Mouse (Mus musculus): ENCODE data around the gene Dkk1. TPM values are rescaled to one million over a fixed set of nuclear protein-coding genes. Genes with fewer than 3 reads are reported as not detected.
"Not testable (repeated sequence)": the region's sequence is repeated elsewhere in the genome, so short reads cannot be mapped to it uniquely, and the experiment has no call there.

Dkk1 gene
- polyA plus RNA-seq (2015; fragmentation: Nextera tagmentation; extraction: Ambion mirVana): 0.91 and 1.1 TPM in 2 replicates

GRCm38 (mm10) chr19:30549044-30549853 lies at the start of gene Dkk1:
Gene Dkk1 (minus strand): TSS chr19:30549665.
- Histone ChIP-seq H3K9me3 (no peaks in the 10 kb centered on the region), H3K4me3 (peak within 1 kb of the TSS; percentile 32), H3K9ac (peak within 1 kb of the TSS; percentile 43), H3K4me1 (replicated peaks) (peaks cover 24% of the 10 kb centered on the region), H3K36me3 (no peaks in the 10 kb centered on the region), H3K27ac (no peak within 1 kb of the TSS), H3K4me2 (peak within 1 kb of the TSS; percentile 64), H3K27me3 (peaks cover 78% of the 10 kb centered on the region)
- ATAC-seq (ENCODE audit: low FRiP score): peak; percentile 82
- WGBS: under 1% methylated on average over 26 of the region's 26 CpGs

- Histone ChIP-seq H3K4me3 (no peak overlapping the region), H3K27me3 (no peaks in the 10 kb centered on the region), H3K9me3 (no peaks in the 10 kb centered on the region), H3K27ac (no peak overlapping the region), H3K36me3 (no peaks in the 10 kb centered on the region), H3K4me1 (replicated peaks) (no peaks in the 10 kb centered on the region), H3K9ac (no peak overlapping the region), H3K4me2 (no peak overlapping the region)
- ATAC-seq (ENCODE audit: low FRiP score): no peak
- 81% methylated on average over 3 of the region's 3 CpGs for WGBS
These were observed 36.9 kb upstream of the Dkk1 start for GRCm38 (mm10) chr19:30586366-30586765.

GRCm38 (mm10) chr19:30564516-30564915 lies 15.1 kb upstream of the Dkk1 start:
- no peaks in the 10 kb centered on the region for H3K36me3 ChIP-seq
- 33% methylated on average over 6 of the region's 6 CpGs for WGBS
- no peak for ATAC-seq (ENCODE audit: low FRiP score)

GRCm38 (mm10) chr19:30563876-30564275 lies 14.4 kb upstream of the Dkk1 start:
- H3K9ac ChIP-seq: no peak overlapping the region
- H3K27ac ChIP-seq: no peak overlapping the region
- WGBS: 92% methylated on average over 3 of the region's 3 CpGs
- H3K4me2 ChIP-seq: no peak overlapping the region
- no peaks in the 10 kb centered on the region for H3K4me1 ChIP-seq (replicated peaks)
- no peaks in the 10 kb centered on the region for H3K9me3 ChIP-seq
- no peak for ATAC-seq (ENCODE audit: low FRiP score)
- no peaks in the 10 kb centered on the region for H3K27me3 ChIP-seq
- no peak overlapping the region for H3K4me3 ChIP-seq
- no peaks in the 10 kb centered on the region for H3K36me3 ChIP-seq

More at GRCm38 (mm10) chr19:30564516-30564915, 15.1 kb upstream of the Dkk1 start:
- Histone ChIP-seq H3K27ac (no peak overlapping the region), H3K4me1 (replicated peaks) (no peaks in the 10 kb centered on the region), H3K9me3 (no peaks in the 10 kb centered on the region), H3K27me3 (no peaks in the 10 kb centered on the region), H3K4me3 (no peak overlapping the region), H3K9ac (no peak overlapping the region), H3K4me2 (no peak overlapping the region)

GRCm38 (mm10) chr19:30558024-30558423 lies 8.6 kb upstream of the Dkk1 start:
- no peak for ATAC-seq (ENCODE audit: low FRiP score)
- Histone ChIP-seq H3K36me3 (no peaks in the 10 kb centered on the region), H3K9me3 (no peaks in the 10 kb centered on the region), H3K9ac (no peak overlapping the region), H3K4me2 (no peak overlapping the region), H3K4me1 (replicated peaks) (peaks cover 4% of the 10 kb centered on the region; the same call in 1 of the 2 replicates), H3K27ac (no peak overlapping the region), H3K27me3 (peaks cover 9% of the 10 kb centered on the region; the same call in 1 of the 2 replicates), H3K4me3 (no peak overlapping the region)

GRCm38 (mm10) chr19:30554467-30554881 lies 5.0 kb upstream of the Dkk1 start:
- Histone ChIP-seq H3K4me1 (replicated peaks) (peaks cover 14% of the 10 kb centered on the region), H3K27me3 (peaks cover 34% of the 10 kb centered on the region), H3K9me3 (no peaks in the 10 kb centered on the region), H3K4me2 (peak overlapping the region; percentile 54), H3K27ac (no peak overlapping the region), H3K4me3 (peak overlapping the region; percentile 27), H3K9ac (peak overlapping the region; percentile 64; the same call in 1 of the 2 replicates), H3K36me3 (no peaks in the 10 kb centered on the region)
- under 1% methylated on average over 12 of the region's 12 CpGs for WGBS
- peak; percentile 89 for ATAC-seq (ENCODE audit: low FRiP score)

GRCm38 (mm10) chr19:30553740-30554139 lies 4.3 kb upstream of the Dkk1 start:
- Histone ChIP-seq H3K4me1 (replicated peaks) (peaks cover 22% of the 10 kb centered on the region), H3K4me2 (peak overlapping the region; percentile 54; the same call in 1 of the 2 replicates), H3K27ac (no peak overlapping the region), H3K27me3 (peaks cover 41% of the 10 kb centered on the region), H3K9me3 (no peaks in the 10 kb centered on the region), H3K36me3 (no peaks in the 10 kb centered on the region), H3K9ac (no peak overlapping the region), H3K4me3 (no peak overlapping the region)
- 3% methylated on average over 4 of the region's 4 CpGs for WGBS
- ATAC-seq (ENCODE audit: low FRiP score): no peak

GRCm38 (mm10) chr19:30552260-30552659 lies 2.8 kb upstream of the Dkk1 start:
- no peak overlapping the region for H3K4me2 ChIP-seq
- 59% methylated on average over 8 of the region's 8 CpGs for WGBS
- no peak for ATAC-seq (ENCODE audit: low FRiP score)
- H3K36me3 ChIP-seq: no peaks in the 10 kb centered on the region
- no peaks in the 10 kb centered on the region for H3K9me3 ChIP-seq
- no peak overlapping the region for H3K9ac ChIP-seq
- peaks cover 27% of the 10 kb centered on the region for H3K4me1 ChIP-seq (replicated peaks)
- no peak overlapping the region for H3K4me3 ChIP-seq
- no peak overlapping the region for H3K27ac ChIP-seq
- H3K27me3 ChIP-seq: peaks cover 56% of the 10 kb centered on the region

GRCm38 (mm10) chr19:30549854-30550647 lies 586 bp upstream of the Dkk1 start:
- Histone ChIP-seq H3K36me3 (no peaks in the 10 kb centered on the region), H3K27me3 (peaks cover 76% of the 10 kb centered on the region), H3K9ac (peak overlapping the region; percentile 43; the same call in 1 of the 2 replicates), H3K4me2 (peak overlapping the region; percentile 64), H3K27ac (no peak overlapping the region), H3K4me1 (replicated peaks) (peaks cover 27% of the 10 kb centered on the region), H3K4me3 (peak overlapping the region; percentile 32), H3K9me3 (no peaks in the 10 kb centered on the region)
- ATAC-seq (ENCODE audit: low FRiP score): 0 out of 2 replicates have a peak, but pooled peaks have one; percentile 4
- WGBS: 2% methylated on average over 17 of the region's 17 CpGs

GRCm38 (mm10) chr19:30548411-30549043 lies 938 bp downstream of the Dkk1 start:
- Histone ChIP-seq H3K9me3 (no peaks in the 10 kb centered on the region), H3K4me2 (peak overlapping the region; percentile 64), H3K27ac (no peak overlapping the region), H3K4me1 (replicated peaks) (peaks cover 23% of the 10 kb centered on the region), H3K4me3 (peak overlapping the region; percentile 32), H3K9ac (peak overlapping the region; percentile 43), H3K36me3 (no peaks in the 10 kb centered on the region), H3K27me3 (peaks cover 76% of the 10 kb centered on the region)
- WGBS: under 1% methylated on average over 23 of the region's 23 CpGs
- ATAC-seq (ENCODE audit: low FRiP score): peak; percentile 58

- Histone ChIP-seq H3K4me2 (peak overlapping the region; percentile 65), H3K4me3 (peak overlapping the region; percentile 46), H3K9ac (peak overlapping the region; percentile 72), H3K27me3 (peaks cover 34% of the 10 kb centered on the region)
- 1% methylated on average over 43 of the region's 44 CpGs for WGBS
- not testable (repeated sequence) for H3K4me1 ChIP-seq (replicated peaks); H3K9me3 ChIP-seq; ATAC-seq (ENCODE audit: low FRiP score); H3K36me3 ChIP-seq; H3K27ac ChIP-seq
These were observed 10.0 kb downstream of the Dkk1 start for GRCm38 (mm10) chr19:30539365-30539941.

GRCm38 (mm10) chr19:30516771-30517170 lies 32.7 kb downstream of the Dkk1 start:
- no peaks in the 10 kb centered on the region for H3K9me3 ChIP-seq
- H3K27ac ChIP-seq: no peak overlapping the region
- 71% methylated on average over 6 of the region's 6 CpGs for WGBS
- H3K9ac ChIP-seq: no peak overlapping the region
- no peak overlapping the region for H3K4me2 ChIP-seq
- ATAC-seq (ENCODE audit: low FRiP score): no peak
- no peaks in the 10 kb centered on the region for H3K36me3 ChIP-seq
- no peak overlapping the region for H3K4me3 ChIP-seq
- H3K4me1 ChIP-seq (replicated peaks): no peaks in the 10 kb centered on the region
- no peaks in the 10 kb centered on the region for H3K27me3 ChIP-seq

All from hindbrain, embryonic 13.5 days (tissue).